Mouse (Mus musculus) bone marrow macrophage, adult 2 months (primary cell): ENCODE results near the gene Cep170b. TPM values are rescaled to one million over a fixed set of nuclear protein-coding genes. Genes with fewer than 3 reads are reported as not detected.
A peak's percentile ranks its signal among the peaks of the same experiment; 100 is the strongest.

ENCODE experiments used
- H3K27ac ChIP-seq: 2 replicates; pipeline ENCODE4 v1.5.1; 2012; ENCODE audit warnings: low read depth, low read length; ENCODE audit not compliant: insufficient read depth
- H3K4me1 ChIP-seq: 2 replicates; pipeline ENCODE4 v1.6.1; 2012; ENCODE audit warnings: low read length; ENCODE audit not compliant: control insufficient read depth, insufficient read depth
- H3K4me3 ChIP-seq: 2 replicates; pipeline ENCODE4 v1.5.1; 2012; ENCODE audit warnings: mild to moderate bottlenecking, low read length, moderate library complexity; ENCODE audit not compliant: insufficient read depth
- CTCF ChIP-seq: IDR thresholded peaks from 2 replicates; pipeline ENCODE4 v1.5.1; 2012; ENCODE audit warnings: low read depth, mild to moderate bottlenecking, low read length, moderate library complexity
- POLR2A ChIP-seq: IDR thresholded peaks from 2 replicates; pipeline ENCODE4 v1.6.1; 2012; ENCODE audit warnings: mild to moderate bottlenecking, low read depth, low read length, borderline replicate concordance
- polyA plus RNA-seq: library from polyadenylated mRNA; stranded (reverse); fragments of >200 nt; gene quantifications from 2 replicates; pipeline ENCODE4 v1.2.4, GENCODE M21; 2012; ENCODE audit not compliant: missing spikeins, insufficient read depth, insufficient read length

The Cep170b gene
- polyA plus RNA-seq, 1 experiment: 8.5 TPM

GRCm38 (mm10) chr12:112760154-112760926 lies 40.1 kb downstream of the Cep170b start, which contains the start of gene Pld4:
Pld4 (plus strand) TSS chr12:112760655.
- H3K4me1 ChIP-seq: peaks cover 13% of the 10 kb centered on the region
- TF ChIP-seq CTCF (no peak), POLR2A (peak; percentile 46; the same call in 1 of the 2 replicates)
- peak within 1 kb of the TSS; percentile 96 for H3K27ac ChIP-seq
- peak within 1 kb of the TSS; percentile 71 for H3K4me3 ChIP-seq

DNA sequence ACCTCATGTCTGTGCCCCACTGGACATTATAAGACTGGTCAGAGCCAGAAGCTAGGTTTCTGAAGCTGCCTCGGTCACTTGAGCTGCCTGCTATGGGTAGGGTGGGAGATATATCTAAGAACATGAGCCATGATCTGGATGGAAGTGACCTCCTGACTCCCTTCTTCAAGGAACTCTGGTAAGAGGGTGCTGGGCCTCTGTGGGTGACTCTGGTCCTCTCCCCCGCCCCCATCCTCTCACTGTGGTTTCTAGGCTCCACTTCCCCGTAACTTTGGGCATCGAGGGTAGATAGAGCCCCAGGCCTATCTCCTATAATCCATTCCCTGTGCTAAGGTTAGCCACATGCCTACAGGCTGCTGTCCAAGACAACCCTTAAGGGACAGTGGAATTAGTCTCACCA lies 41.2 kb downstream of the Cep170b start:
- peaks cover 13% of the 10 kb centered on the region for H3K4me1 ChIP-seq
- peak overlapping the region; percentile 71 for H3K4me3 ChIP-seq
- H3K27ac ChIP-seq: peak overlapping the region; percentile 96
- TF ChIP-seq CTCF (no peak), POLR2A (no peak)

DNA sequence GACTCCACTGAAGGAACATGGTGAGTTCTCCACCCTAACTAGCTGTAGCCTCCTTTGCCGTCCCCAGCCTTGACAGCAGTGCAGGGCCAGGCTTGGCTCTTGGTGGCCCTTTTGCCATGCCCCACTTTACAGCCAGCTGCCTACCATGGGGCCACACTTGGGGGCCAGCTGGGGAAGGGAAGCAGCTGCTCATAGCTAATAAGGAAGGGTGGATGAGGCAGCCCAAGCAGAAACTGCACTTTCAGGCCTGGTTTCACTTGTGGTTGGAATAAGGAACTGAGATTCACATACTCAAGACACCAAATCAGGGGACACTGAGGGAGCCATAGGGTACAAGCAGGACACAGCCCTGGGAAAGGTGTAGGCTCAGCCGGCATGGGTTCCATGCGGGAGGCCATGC lies 41.8 kb downstream of the Cep170b start:
- Histone ChIP-seq H3K4me3 (peak overlapping the region; percentile 71), H3K4me1 (peaks cover 13% of the 10 kb centered on the region), H3K27ac (peak overlapping the region; percentile 96)
- no peak for TF ChIP-seq POLR2A

DNA sequence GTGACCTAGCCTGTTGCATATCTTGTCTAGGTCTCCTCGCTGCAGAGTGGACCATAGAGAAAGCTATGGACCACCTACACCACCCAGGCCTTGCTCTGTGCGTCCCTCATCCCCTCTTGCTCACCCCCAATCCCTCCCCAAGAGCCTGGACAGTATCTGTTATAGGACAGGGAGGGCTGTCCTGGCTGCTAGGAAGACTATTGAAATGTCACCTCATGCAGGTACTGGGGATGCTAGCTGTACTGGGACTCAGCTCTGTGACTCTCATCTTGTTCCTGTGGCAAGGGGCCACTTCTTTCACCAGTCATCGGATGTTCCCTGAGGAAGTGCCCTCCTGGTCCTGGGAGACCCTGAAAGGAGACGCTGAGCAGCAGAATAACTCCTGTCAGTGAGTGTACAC lies 42.9 kb downstream of the Cep170b start:
- Histone ChIP-seq H3K4me1 (peaks cover 13% of the 10 kb centered on the region), H3K4me3 (peak overlapping the region; percentile 38), H3K27ac (peak overlapping the region; percentile 24; the same call in 1 of the 2 replicates)
- TF ChIP-seq CTCF (no peak), POLR2A (no peak)

GRCm38 (mm10) chr12:112764141-112764540 lies 43.9 kb downstream of the Cep170b start:
- TF ChIP-seq POLR2A (no peak), CTCF (no peak)
- H3K4me3 ChIP-seq: 0 out of 2 replicates have a peak overlapping the region, but pooled peaks have one; percentile 38
- H3K27ac ChIP-seq: no peak overlapping the region
- H3K4me1 ChIP-seq: peaks cover 13% of the 10 kb centered on the region

DNA sequence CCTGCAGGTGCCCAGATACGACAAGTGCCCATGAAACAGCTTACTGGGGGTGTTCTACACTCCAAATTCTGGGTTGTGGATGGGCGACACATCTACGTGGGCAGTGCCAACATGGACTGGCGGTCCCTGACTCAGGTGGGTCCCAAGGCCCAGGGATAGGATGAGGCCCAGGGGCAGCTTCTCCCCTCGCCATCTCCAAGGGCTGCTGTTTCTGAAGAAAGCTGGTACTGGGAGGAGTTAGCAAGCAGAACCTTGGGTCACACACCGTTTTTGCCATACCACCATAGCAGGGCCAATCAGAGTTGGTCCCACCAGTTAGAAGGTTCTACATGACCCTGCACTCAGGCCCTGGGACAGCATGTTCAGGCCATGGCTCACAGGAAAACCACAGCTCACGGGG lies 44.7 kb downstream of the Cep170b start:
- Histone ChIP-seq H3K4me3 (no peak overlapping the region), H3K27ac (no peak overlapping the region), H3K4me1 (peaks cover 13% of the 10 kb centered on the region)
- no peak for TF ChIP-seq POLR2A
- TF ChIP-seq CTCF: no peak

DNA sequence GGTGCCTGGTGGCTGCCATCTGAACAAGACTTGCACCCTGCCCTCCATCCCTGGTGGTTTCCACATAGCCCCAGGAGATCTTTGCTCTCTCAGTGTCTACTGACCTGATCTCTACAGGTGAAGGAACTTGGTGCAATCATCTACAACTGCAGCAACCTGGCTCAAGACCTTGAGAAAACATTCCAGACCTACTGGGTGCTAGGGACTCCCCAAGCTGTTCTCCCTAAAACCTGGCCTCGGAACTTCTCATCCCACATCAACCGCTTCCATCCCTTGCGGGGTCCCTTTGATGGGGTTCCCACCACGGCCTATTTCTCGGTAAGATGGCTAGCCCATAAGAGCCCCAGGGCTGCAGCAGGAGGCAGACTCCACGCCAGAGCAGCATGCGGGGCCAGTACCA lies 46.3 kb downstream of the Cep170b start:
- TF ChIP-seq POLR2A (no peak), CTCF (no peak)
- Histone ChIP-seq H3K27ac (no peak overlapping the region), H3K4me3 (no peak overlapping the region), H3K4me1 (peaks cover 13% of the 10 kb centered on the region)

GRCm38 (mm10) chr12:112767036-112767890 lies 47.0 kb downstream of the Cep170b start:
- peaks cover 13% of the 10 kb centered on the region for H3K4me1 ChIP-seq
- H3K4me3 ChIP-seq: no peak overlapping the region
- no peak overlapping the region for H3K27ac ChIP-seq
- no peak for TF ChIP-seq POLR2A
- TF ChIP-seq CTCF: no peak

DNA sequence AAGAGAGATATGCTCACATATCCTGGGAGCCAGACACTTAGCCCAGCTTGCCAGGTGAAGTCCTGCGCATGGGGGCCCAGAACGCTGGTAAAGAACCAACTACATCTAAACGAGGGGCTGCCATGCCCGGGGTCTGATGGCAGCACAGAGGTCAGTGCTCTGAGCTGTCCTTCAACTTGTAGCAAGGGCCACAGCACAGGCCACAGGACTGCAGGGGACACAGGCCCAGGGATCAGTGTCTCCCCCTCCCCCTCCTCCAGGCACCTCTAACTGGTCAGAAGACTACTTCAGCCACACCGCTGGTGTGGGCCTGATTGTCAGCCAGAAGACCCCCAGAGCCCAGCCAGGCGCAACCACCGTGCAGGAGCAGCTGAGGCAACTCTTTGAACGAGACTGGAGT lies 47.9 kb downstream of the Cep170b start:
- Histone ChIP-seq H3K4me1 (peaks cover 10% of the 10 kb centered on the region), H3K4me3 (no peak overlapping the region), H3K27ac (no peak overlapping the region)
- TF ChIP-seq CTCF (no peak), POLR2A (no peak)

DNA sequence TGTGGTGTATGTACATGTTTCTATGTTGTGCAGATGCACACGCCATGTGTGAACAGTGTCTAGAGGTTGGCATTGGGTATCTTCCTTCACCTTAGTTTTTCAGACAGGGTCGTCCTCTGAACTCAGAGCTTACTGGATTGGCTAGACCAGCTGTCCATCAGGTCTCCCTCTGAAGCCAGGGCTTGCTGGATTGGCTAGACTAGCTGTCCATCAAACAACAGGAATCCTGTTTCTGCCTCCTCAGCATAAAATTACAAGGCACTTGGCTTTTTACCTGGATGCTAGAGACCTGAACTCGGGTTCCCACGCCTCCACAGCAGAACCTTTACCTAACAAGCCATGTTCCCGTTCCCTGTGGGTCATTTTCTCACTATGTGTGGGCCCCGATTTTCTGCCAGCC lies 48.8 kb downstream of the Cep170b start:
- Histone ChIP-seq H3K4me3 (no peak overlapping the region), H3K4me1 (peaks cover 1% of the 10 kb centered on the region), H3K27ac (no peak overlapping the region)
- TF ChIP-seq POLR2A (no peak), CTCF (no peak)
